Mouse (Mus musculus): ENCODE data around the gene Rbm26. TPM values are rescaled to one million over a fixed set of nuclear protein-coding genes. Genes with fewer than 3 reads are reported as not detected.

Gene Rbm26
- total and polyA plus RNA-seq, 2 experiments from 2014 or later = 30.6 to 32.9 TPM

- Histone ChIP-seq H3K36me3 (ENCODE audit: insufficient read depth, low read length) (no peaks in the 10 kb centered on the region), H3K9ac (replicated peaks; ENCODE audit: low read length) (no peak overlapping the region), H3K4me1 (ENCODE audit: insufficient read depth, low read length) (no peaks in the 10 kb centered on the region), H3K4me2 (ENCODE audit: low read depth, low read length) (no peak overlapping the region), H3K27me3 (ENCODE audit: insufficient read depth, low read length) (no peaks in the 10 kb centered on the region), H3K9me3 (ENCODE audit: low read length) (no peaks in the 10 kb centered on the region), H3K4me3 (ENCODE audit: low read length) (no peak overlapping the region), H3K27ac (no peak overlapping the region)
- no peak for TF ChIP-seq CTCF (IDR thresholded peaks at IDR 0.05; ENCODE audit: low read depth)
- no peak for DNase-seq (ENCODE audit: low spot score)
- 54% methylated on average over 14 of the region's 14 CpGs for WGBS
- ATAC-seq = no peak
Measured at GRCm38 (mm10) chr14:105071010-105071509, 106.1 kb downstream of the Rbm26 start.

- no peaks in the 10 kb centered on the region for H3K9me3 ChIP-seq (ENCODE audit: low read length)
- no peak overlapping the region for H3K27ac ChIP-seq
- H3K4me1 ChIP-seq (ENCODE audit: insufficient read depth, low read length) = no peaks in the 10 kb centered on the region
- TF ChIP-seq CTCF (IDR thresholded peaks at IDR 0.05; ENCODE audit: low read depth) = no peak
- no peaks in the 10 kb centered on the region for H3K36me3 ChIP-seq (ENCODE audit: insufficient read depth, low read length)
- H3K4me3 ChIP-seq (ENCODE audit: low read length) = no peak overlapping the region
- WGBS = 69% methylated on average over 11 of the region's 11 CpGs
- no peak for DNase-seq (ENCODE audit: low spot score)
- H3K4me2 ChIP-seq (ENCODE audit: low read depth, low read length) = no peak overlapping the region
- H3K9ac ChIP-seq (replicated peaks; ENCODE audit: low read length) = no peak overlapping the region
- ATAC-seq = no peak
- H3K27me3 ChIP-seq (ENCODE audit: insufficient read depth, low read length) = no peaks in the 10 kb centered on the region
Measured at GRCm38 (mm10) chr14:105070258-105071009, 106.7 kb downstream of the Rbm26 start.

GRCm38 (mm10) chr14:105068060-105068459, 109.1 kb downstream of the Rbm26 start:
- no peak overlapping the region for H3K4me2 ChIP-seq (ENCODE audit: low read depth, low read length)
- 80% methylated on average over 5 of the region's 5 CpGs for WGBS

GRCm38 (mm10) chr14:105064243-105064642, 112.9 kb downstream of the Rbm26 start:
- no peak for DNase-seq (ENCODE audit: low spot score)
- Histone ChIP-seq H3K36me3 (ENCODE audit: insufficient read depth, low read length) (no peaks in the 10 kb centered on the region), H3K27me3 (ENCODE audit: insufficient read depth, low read length) (no peaks in the 10 kb centered on the region), H3K9me3 (ENCODE audit: low read length) (no peaks in the 10 kb centered on the region), H3K4me1 (ENCODE audit: insufficient read depth, low read length) (no peaks in the 10 kb centered on the region), H3K27ac (no peak overlapping the region), H3K9ac (replicated peaks; ENCODE audit: low read length) (no peak overlapping the region), H3K4me2 (ENCODE audit: low read depth, low read length) (no peak overlapping the region), H3K4me3 (ENCODE audit: low read length) (no peak overlapping the region)
- WGBS = 73% methylated on average over 1 of the region's 1 CpGs
- ATAC-seq = no peak
- no peak for TF ChIP-seq CTCF (IDR thresholded peaks at IDR 0.05; ENCODE audit: low read depth)

More at GRCm38 (mm10) chr14:105068060-105068459, 109.1 kb downstream of the Rbm26 start:
- Histone ChIP-seq H3K27me3 (ENCODE audit: insufficient read depth, low read length) (no peaks in the 10 kb centered on the region), H3K4me3 (ENCODE audit: low read length) (no peak overlapping the region), H3K9me3 (ENCODE audit: low read length) (no peaks in the 10 kb centered on the region), H3K9ac (replicated peaks; ENCODE audit: low read length) (no peak overlapping the region), H3K36me3 (ENCODE audit: insufficient read depth, low read length) (no peaks in the 10 kb centered on the region), H3K27ac (no peak overlapping the region), H3K4me1 (ENCODE audit: insufficient read depth, low read length) (no peaks in the 10 kb centered on the region)
- ATAC-seq = no peak
- DNase-seq (ENCODE audit: low spot score) = no peak
- TF ChIP-seq CTCF (IDR thresholded peaks at IDR 0.05; ENCODE audit: low read depth) = no peak

- H3K4me1 ChIP-seq (ENCODE audit: insufficient read depth, low read length) = no peaks in the 10 kb centered on the region
- ATAC-seq (no peak), DNase-seq (ENCODE audit: low spot score) (no peak)
- H3K27ac ChIP-seq = no peak overlapping the region
- no peaks in the 10 kb centered on the region for H3K27me3 ChIP-seq (ENCODE audit: insufficient read depth, low read length)
- no peak overlapping the region for H3K9ac ChIP-seq (replicated peaks; ENCODE audit: low read length)
- TF ChIP-seq CTCF (IDR thresholded peaks at IDR 0.05; ENCODE audit: low read depth) = no peak
- H3K9me3 ChIP-seq (ENCODE audit: low read length) = no peaks in the 10 kb centered on the region
- no peak overlapping the region for H3K4me3 ChIP-seq (ENCODE audit: low read length)
- 83% methylated on average over 2 of the region's 2 CpGs for WGBS
- no peak overlapping the region for H3K4me2 ChIP-seq (ENCODE audit: low read depth, low read length)
- no peaks in the 10 kb centered on the region for H3K36me3 ChIP-seq (ENCODE audit: insufficient read depth, low read length)
Measured at GRCm38 (mm10) chr14:105061230-105061629, 115.9 kb downstream of the Rbm26 start.

- H3K4me2 ChIP-seq (ENCODE audit: low read depth, low read length) = no peak overlapping the region
- H3K36me3 ChIP-seq (ENCODE audit: insufficient read depth, low read length) = no peaks in the 10 kb centered on the region
- no peaks in the 10 kb centered on the region for H3K9me3 ChIP-seq (ENCODE audit: low read length)
- no peak overlapping the region for H3K9ac ChIP-seq (replicated peaks; ENCODE audit: low read length)
- no peak overlapping the region for H3K27ac ChIP-seq
- no peak for TF ChIP-seq CTCF (IDR thresholded peaks at IDR 0.05; ENCODE audit: low read depth)
- H3K4me3 ChIP-seq (ENCODE audit: low read length) = no peak overlapping the region
- H3K27me3 ChIP-seq (ENCODE audit: insufficient read depth, low read length) = no peaks in the 10 kb centered on the region
- ATAC-seq (no peak), DNase-seq (ENCODE audit: low spot score) (no peak)
- no peaks in the 10 kb centered on the region for H3K4me1 ChIP-seq (ENCODE audit: insufficient read depth, low read length)
Measured at GRCm38 (mm10) chr14:105057934-105058333, 119.2 kb downstream of the Rbm26 start.

Other genes starting within 250 kb of the Rbm26 start
- gene Ndfip2, start 81.2 kb upstream of the Rbm26 start, total RNA-seq (2014; rRNA removed) = 155 and 175 TPM in 2 replicates
- gene Ndfip2, start 81.2 kb upstream of the Rbm26 start, polyA plus RNA-seq (2015; fragmentation: Nextera tagmentation; extraction: Ambion mirVana) = 118 and 119 TPM in 2 replicates

Data from hindbrain, postnatal 0 days (tissue).